9 mouse cellular contexts compared by ENCODE assay signal in genomic region chrX:38237731-38238130, GRCm38 (mm10). TPM values are rescaled to one million over a fixed set of nuclear protein-coding genes. Genes with fewer than 3 reads are reported as not detected.
DNase-seq lines count a peak whose midpoint lies in the region; ATAC-seq and TF ChIP-seq lines count a peak whose summit lies in the region.
"Had no signal": no experiment of that assay in that cellular context is flagged by ENCODE, and none has a peak within 500 bp of the region (broad histone marks: within the 10 kb centered on the region; RNA-seq: fewer than 3 reads in every experiment).

No protein-coding gene starts in this region.

- H3K4me1 ChIP-seq in heart, adult 2 months (ENCODE audit: control insufficient read depth, insufficient read depth, low read length): no peaks in the 10 kb centered on the region
- H3K4me1 ChIP-seq in heart, embryonic 10.5 days: no peaks in the 10 kb centered on the region
- H3K4me1 ChIP-seq in limb, embryonic 10.5 days: no peaks in the 10 kb centered on the region
- H3K4me1 ChIP-seq: neural tube, embryonic 12.5 days had no signal

- no peak overlapping the region for H3K9ac ChIP-seq in heart, adult 2 months (ENCODE audit: low read depth, low read length)
- H3K9ac ChIP-seq: neural tube, embryonic 12.5 days had no signal

- peak; percentile 84 for TF ChIP-seq CTCF in heart, adult 2 months (IDR thresholded peaks at IDR 0.05)

- no peak overlapping the region for H3K4me3 ChIP-seq in heart, adult 2 months
- H3K4me3 ChIP-seq in heart, embryonic 10.5 days: no peak overlapping the region
- H3K4me3 ChIP-seq in limb, embryonic 10.5 days: no peak overlapping the region
- H3K4me3 ChIP-seq: neural tube, embryonic 12.5 days had no signal

- peak; percentile 6 to 43 for DNase-seq in heart, adult 2 months
- DNase-seq in heart, embryonic 10.5 days (ENCODE audit: low spot score): no peak
- peak; percentile 41 to 44 for DNase-seq in right cerebral cortex, adult 2 months (ENCODE audit: low spot score in 2 of 2)
- no peak for DNase-seq in right cerebral cortex, postnatal 25 days
- DNase-seq in adrenal gland, postnatal 36 days: peak; percentile 61 to 70
- peak; percentile 41 for DNase-seq in limb, embryonic 10.5 days (ENCODE audit: low spot score)
- DNase-seq in splenic B cell, adult 2 months (ENCODE audit: low read depth, low spot score): peak; percentile 69

- WGBS in heart, adult 2 months: 39% methylated on average over 2 of the region's 2 CpGs
- 33% methylated on average over 2 of the region's 2 CpGs for WGBS in heart, embryonic 10.5 days
- WGBS in limb, embryonic 10.5 days: 33% methylated on average over 2 of the region's 2 CpGs

- no peak overlapping the region for H3K27ac ChIP-seq in heart, adult 2 months
- H3K27ac ChIP-seq in heart, embryonic 10.5 days: no peak overlapping the region
- H3K27ac ChIP-seq in limb, embryonic 10.5 days: no peak overlapping the region
- H3K27ac ChIP-seq: neural tube, embryonic 12.5 days had no signal

- no peak for ATAC-seq in erythroblast, adult 5-6 weeks (replicated peaks; ENCODE audit: low FRiP score, poor library complexity, severe bottlenecking)

- no peaks in the 10 kb centered on the region for H3K36me3 ChIP-seq in heart, adult 2 months (ENCODE audit: control insufficient read depth, insufficient read depth, low read length)
- H3K36me3 ChIP-seq in heart, embryonic 10.5 days: no peaks in the 10 kb centered on the region
- no peaks in the 10 kb centered on the region for H3K36me3 ChIP-seq in limb, embryonic 10.5 days
- H3K36me3 ChIP-seq in splenic B cell, adult 2 months (ENCODE audit: control insufficient read depth, insufficient read depth, low read length, poor library complexity, severe bottlenecking): no peaks in the 10 kb centered on the region
- H3K36me3 ChIP-seq: neural tube, embryonic 12.5 days had no signal

- no peaks in the 10 kb centered on the region for H3K9me3 ChIP-seq in heart, embryonic 10.5 days
- no peaks in the 10 kb centered on the region for H3K9me3 ChIP-seq in limb, embryonic 10.5 days (replicated peaks)
- H3K9me3 ChIP-seq: neural tube, embryonic 12.5 days had no signal

- no peak for TF ChIP-seq POLR2A in heart, adult 2 months (IDR thresholded peaks at IDR 0.05; ENCODE audit: insufficient read depth, low read depth, low read length)

- no peaks in the 10 kb centered on the region for H3K27me3 ChIP-seq in heart, adult 2 months (ENCODE audit: control insufficient read depth, insufficient read depth, low read length)
- no peaks in the 10 kb centered on the region for H3K27me3 ChIP-seq in heart, embryonic 10.5 days (ENCODE audit: insufficient read depth, poor library complexity, severe bottlenecking)
- no peaks in the 10 kb centered on the region for H3K27me3 ChIP-seq in limb, embryonic 10.5 days (ENCODE audit: low read depth, poor library complexity, severe bottlenecking)
- no peaks in the 10 kb centered on the region for H3K27me3 ChIP-seq in splenic B cell, adult 2 months (ENCODE audit: control insufficient read depth, insufficient read depth, low read length, poor library complexity, severe bottlenecking)
- H3K27me3 ChIP-seq: neural tube, embryonic 12.5 days had no signal

- no peak for TF ChIP-seq EP300 in heart, adult 2 months (IDR thresholded peaks at IDR 0.05; ENCODE audit: insufficient read depth, low read depth, low read length)

- intact Hi-C loops in heart, adult 2 months (cut with DNase I): no loop called here

- no peaks in the 10 kb centered on the region for H3K79me2 ChIP-seq in heart, adult 2 months (replicated peaks; ENCODE audit: control insufficient read depth, insufficient read depth, low read length)

RNA-seq across cellular contexts. Expression of gene Tmem255a, which starts 14.5 kb away (rescaled TPM):
- total RNA-seq in heart, adult 2 months (2021): 1 to 10 TPM in 1 of 2 experiments, under 1 TPM in 1; 0.81 to 1.6 TPM
- 1.00 and 1.6 TPM in 2 replicates for polyA plus RNA-seq in heart, adult 2 months (2012; rRNA removed)
- polyA plus RNA-seq in heart, embryonic 10.5 days (2016; fragmentation: Nextera tagmentation; extraction: Ambion mirVana): 18.0 and 24.5 TPM in 2 replicates
- 10 to 100 TPM; 16.1 to 21.5 TPM for total RNA-seq in adrenal gland, postnatal 36 days (2021)
- 25.7 and 28.0 TPM in 2 replicates for polyA plus RNA-seq in limb, embryonic 10.5 days (2016; fragmentation: Nextera tagmentation; extraction: Ambion mirVana)
- not detected in 2 replicates for total RNA-seq in erythroblast, adult 5-6 weeks (2015; ENCODE audit: low replicate concordance)
- total RNA-seq in erythroblast, adult 5-6 weeks (2017; ENCODE audit: low replicate concordance): 0.98 TPM in 1 of 2 replicates, not detected in the other

RNA-seq across cellular contexts. Expression of gene Zbtb33, which starts 48.1 kb away (rescaled TPM):
- total RNA-seq in heart, adult 2 months (2021): 1 to 10 TPM; 9.5 to 9.9 TPM
- 2.6 and 5.0 TPM in 2 replicates for polyA plus RNA-seq in heart, adult 2 months (2012; rRNA removed)
- polyA plus RNA-seq in heart, embryonic 10.5 days (2016; fragmentation: Nextera tagmentation; extraction: Ambion mirVana): 1.9 and 5.0 TPM in 2 replicates
- 10 to 100 TPM; 30.4 to 34.2 TPM for total RNA-seq in adrenal gland, postnatal 36 days (2021)
- polyA plus RNA-seq in limb, embryonic 10.5 days (2016; fragmentation: Nextera tagmentation; extraction: Ambion mirVana): 3.3 and 3.4 TPM in 2 replicates
- total RNA-seq in erythroblast, adult 5-6 weeks (2015; ENCODE audit: low replicate concordance): 7.7 and 7.9 TPM in 2 replicates
- 3.7 and 5.2 TPM in 2 replicates for total RNA-seq in erythroblast, adult 5-6 weeks (2017; ENCODE audit: low replicate concordance)

Comparison
In these comparisons a context has a peak if more than half of its experiments do, and no peak if none do; other contexts are left out.
1. DNase-seq: peak in heart, adult 2 months (2 of 2), right cerebral cortex, adult 2 months (2 of 2), adrenal gland, postnatal 36 days (2 of 2), limb, embryonic 10.5 days (single experiment) and splenic B cell, adult 2 months (single experiment); none in heart, embryonic 10.5 days (single experiment) and right cerebral cortex, postnatal 25 days (single experiment).
2. RNA of gene Tmem255a, which starts 14.5 kb away (total RNA-seq): 16.1 to 21.5 TPM in adrenal gland, postnatal 36 days; 0.81 to 1.6 TPM in heart, adult 2 months and 0.98 TPM in erythroblast, adult 5-6 weeks; every median in the first group is over 4 times any median in the second.